8 mouse cellular contexts compared by ENCODE assay signal in genomic region chr2:181219538-181220216, GRCm38 (mm10). TPM values are rescaled to one million over a fixed set of nuclear protein-coding genes. Genes with fewer than 3 reads are reported as not detected.
DNase-seq lines count a peak whose midpoint lies in the region; ATAC-seq and TF ChIP-seq lines count a peak whose summit lies in the region.

Fndc11 (plus strand) TSS chr2:181220013.

- H3K4me3 ChIP-seq in ES-Bruce4 (ENCODE audit: low read depth, low read length) = peak within 1 kb of the TSS; percentile 20
- peak within 1 kb of the TSS; percentile 27 for H3K4me3 ChIP-seq in hindbrain, embryonic 12.5 days
- H3K4me3 ChIP-seq in lung, embryonic 14.5 days (ENCODE audit: low read depth, low read length) = peak within 1 kb of the TSS; percentile 15
- peak within 1 kb of the TSS; percentile 17 for H3K4me3 ChIP-seq in olfactory bulb, adult 2 months (ENCODE audit: insufficient read depth, low read depth, low read length)

- no peak for TF ChIP-seq EP300 in ES-Bruce4 (IDR thresholded peaks at IDR 0.05; ENCODE audit: insufficient read depth, low read depth, low read length)

- peak; percentile 82 for ATAC-seq in hindbrain, embryonic 12.5 days (ENCODE audit: low FRiP score)
- peak; percentile 98 for ATAC-seq in lung, embryonic 14.5 days (ENCODE audit: insufficient read depth)

- TF ChIP-seq CTCF in ES-Bruce4 (IDR thresholded peaks at IDR 0.05; ENCODE audit: low read depth, low read length) = no peak
- TF ChIP-seq CTCF in lung, embryonic 14.5 days (IDR thresholded peaks at IDR 0.05; ENCODE audit: low read depth) = peak; percentile 38; the same call in 1 of the 2 replicates
- TF ChIP-seq CTCF in olfactory bulb, adult 2 months (IDR thresholded peaks at IDR 0.05; ENCODE audit: insufficient read depth, low read depth, low read length) = 0 out of 2 replicates have a peak, but pooled peaks have one; percentile 16

- WGBS in hindbrain, embryonic 12.5 days = 4% methylated on average over 25 of the region's 25 CpGs
- WGBS in lung, embryonic 14.5 days = under 1% methylated on average over 25 of the region's 25 CpGs
- WGBS in olfactory bulb, adult 2 months = 7% methylated on average over 25 of the region's 25 CpGs

- TF ChIP-seq POLR2A in ES-Bruce4 (IDR thresholded peaks at IDR 0.05; ENCODE audit: insufficient read depth, low read length) = no peak
- TF ChIP-seq POLR2A in olfactory bulb, adult 2 months (IDR thresholded peaks at IDR 0.05; ENCODE audit: insufficient read depth, low read depth, low read length) = no peak

- H3K9me3 ChIP-seq in ES-Bruce4 (replicated peaks; ENCODE audit: control insufficient read depth, insufficient read depth, low read length, poor library complexity, severe bottlenecking) = no peaks in the 10 kb centered on the region
- H3K9me3 ChIP-seq in hindbrain, embryonic 12.5 days (replicated peaks) = no peaks in the 10 kb centered on the region
- no peaks in the 10 kb centered on the region for H3K9me3 ChIP-seq in lung, embryonic 14.5 days (ENCODE audit: low read depth, low read length)

- H3K4me1 ChIP-seq in ES-Bruce4 (ENCODE audit: control insufficient read depth, insufficient read depth, low read length) = no peaks in the 10 kb centered on the region
- H3K4me1 ChIP-seq in hindbrain, embryonic 12.5 days = peaks cover 19% of the 10 kb centered on the region
- peaks cover 4% of the 10 kb centered on the region; the same call in 1 of the 2 replicates for H3K4me1 ChIP-seq in lung, embryonic 14.5 days (ENCODE audit: insufficient read depth)
- peaks cover 9% of the 10 kb centered on the region for H3K4me1 ChIP-seq in olfactory bulb, adult 2 months (ENCODE audit: control insufficient read depth, insufficient read depth, low read length)

- H3K9ac ChIP-seq in ES-Bruce4 (ENCODE audit: low read depth, poor library complexity, severe bottlenecking) = no peak within 1 kb of the TSS
- peak within 1 kb of the TSS; percentile 45; the same call in 1 of the 2 replicates for H3K9ac ChIP-seq in hindbrain, embryonic 12.5 days
- H3K9ac ChIP-seq in lung, embryonic 14.5 days = peak within 1 kb of the TSS; percentile 26

- H3K27ac ChIP-seq in ES-Bruce4 (ENCODE audit: insufficient read depth, low read length) = no peak within 1 kb of the TSS
- H3K27ac ChIP-seq in hindbrain, embryonic 12.5 days = peak within 1 kb of the TSS; percentile 35; the same call in 1 of the 2 replicates
- H3K27ac ChIP-seq in lung, embryonic 14.5 days (ENCODE audit: low read depth) = peak within 1 kb of the TSS; percentile 88
- H3K27ac ChIP-seq in olfactory bulb, adult 2 months (ENCODE audit: insufficient read depth, low read depth, low read length) = no peak within 1 kb of the TSS

- peak; percentile 66 for DNase-seq in cerebellum, adult 9-10 months
- peak; percentile 33 to 55 for DNase-seq in frontal cortex, postnatal 10 days (ENCODE audit: low spot score in 2 of 2)
- DNase-seq in layer of hippocampus, adult 9-11 months = peak; percentile 45
- peak; percentile 91 for DNase-seq in lung, embryonic 14.5 days
- DNase-seq in thymus, adult 18-20 months = peak; percentile 89 to 96

- H3K4me2 ChIP-seq in hindbrain, embryonic 12.5 days (replicated peaks) = peak within 1 kb of the TSS; percentile 60
- H3K4me2 ChIP-seq in lung, embryonic 14.5 days = peak within 1 kb of the TSS; percentile 64

- no peaks in the 10 kb centered on the region for H3K36me3 ChIP-seq in ES-Bruce4 (ENCODE audit: control insufficient read depth, insufficient read depth, low read length, poor library complexity, severe bottlenecking)
- H3K36me3 ChIP-seq in hindbrain, embryonic 12.5 days = no peaks in the 10 kb centered on the region
- H3K36me3 ChIP-seq in lung, embryonic 14.5 days (ENCODE audit: insufficient read depth) = no peaks in the 10 kb centered on the region

- H3K27me3 ChIP-seq in ES-Bruce4 (ENCODE audit: control insufficient read depth, insufficient read depth, low read length, poor library complexity, severe bottlenecking) = no peaks in the 10 kb centered on the region
- peaks cover 17% of the 10 kb centered on the region; the same call in 1 of the 2 replicates for H3K27me3 ChIP-seq in hindbrain, embryonic 12.5 days
- H3K27me3 ChIP-seq in lung, embryonic 14.5 days (ENCODE audit: insufficient read depth, low read length) = no peaks in the 10 kb centered on the region

RNA-seq across cellular contexts. Expression of gene Fndc11, which starts in this region (rescaled TPM):
- not detected in 2 replicates for polyA plus RNA-seq in ES-Bruce4 (2011; ENCODE audit: insufficient read depth, insufficient read length, low read depth, missing spikeins)
- polyA plus RNA-seq in hindbrain, embryonic 12.5 days (2016; fragmentation: Nextera tagmentation; extraction: Ambion mirVana) = 0.15 TPM in 1 of 2 replicates, not detected in the other
- polyA plus RNA-seq in lung, embryonic 14.5 days (2014; fragmentation: Nextera tagmentation; extraction: Ambion mirVana) = 0.21 and 0.27 TPM in 2 replicates
- not detected in 2 replicates for polyA plus RNA-seq in olfactory bulb, adult 2 months (2012; ENCODE audit: insufficient read depth, insufficient read length, low replicate concordance, missing spikeins)

Comparison
In these comparisons a context has a peak if more than half of its experiments do, and no peak if none do; other contexts are left out.
1. Peak in ATAC-seq, H3K4me3 ChIP-seq, H3K27ac ChIP-seq, H3K9ac ChIP-seq and H3K4me2 ChIP-seq in hindbrain, embryonic 12.5 days; RNA of the gene not detected or under 1 TPM.
2. Peak in DNase-seq, ATAC-seq, H3K4me3 ChIP-seq, H3K27ac ChIP-seq, H3K9ac ChIP-seq and H3K4me2 ChIP-seq in lung, embryonic 14.5 days; RNA of the gene not detected or under 1 TPM.